Mouse (Mus musculus) heart, postnatal 0 days (tissue): Measurements from ENCODE around the gene Syn3. TPM values are rescaled to one million over a fixed set of nuclear protein-coding genes. Genes with fewer than 3 reads are reported as not detected.

Experiments used
- ATAC-seq: fragments of 200-750 bp; cut with Nextera tagmentation; 2 replicates; pipeline ENCODE4 v1.8.0; 2017; ENCODE audit warnings: low read depth, moderate number of reproducible peaks, moderate library complexity; ENCODE audit not compliant: insufficient read depth
- DNase-seq: peaks from one replicate; pipeline ENCODE4 v3.0.0-alpha.2; 2016; ENCODE audit warnings: low spot score
- H3K27ac ChIP-seq: fragments of 300-500 bp; sonication (generic); 2 replicates; pipeline ENCODE4 v1.5.1; 2014; ENCODE audit warnings: low read depth, mild to moderate bottlenecking
- H3K27me3 ChIP-seq: fragments of 300-500 bp; sonication (generic); 2 replicates; pipeline ENCODE4 v1.6.1; 2014; ENCODE audit warnings: low read length, mixed read lengths; ENCODE audit not compliant: control insufficient read depth, insufficient read depth
- H3K36me3 ChIP-seq: fragments of 300-500 bp; sonication (generic); replicated peaks from 2 replicates; pipeline ENCODE4 v1.6.1; 2014; ENCODE audit warnings: low read length, mixed read lengths; ENCODE audit not compliant: control insufficient read depth, insufficient read depth
- H3K4me1 ChIP-seq: fragments of 300-500 bp; sonication (generic); 2 replicates; pipeline ENCODE4 v1.6.1; 2014; ENCODE audit warnings: antibody characterized with exemption; ENCODE audit not compliant: control insufficient read depth, insufficient read depth
- H3K4me2 ChIP-seq: fragments of 300-500 bp; sonication (generic); 2 replicates; pipeline ENCODE4 v1.6.1; 2014; ENCODE audit warnings: low read depth, mild to moderate bottlenecking, low read length, moderate library complexity
- H3K4me3 ChIP-seq: fragments of 300-500 bp; sonication (generic); 2 replicates; pipeline ENCODE4 v1.5.1; 2014; ENCODE audit warnings: low read depth, low read length
- H3K9ac ChIP-seq: fragments of 300-500 bp; sonication (generic); replicated peaks from 2 replicates; pipeline ENCODE4 v1.6.1; 2014; ENCODE audit warnings: low read depth, low read length, mixed read lengths
- H3K9me3 ChIP-seq: fragments of 300-500 bp; sonication (generic); replicated peaks from 2 replicates; pipeline ENCODE4 v1.6.1; 2016; ENCODE audit warnings: low read length; ENCODE audit not compliant: control insufficient read depth
- CTCF ChIP-seq: IDR thresholded peaks from 2 replicates; pipeline ENCODE4 v1.5.1; 2016; ENCODE audit warnings: antibody characterized with exemption, control low read depth, low read depth
- EP300 ChIP-seq: IDR thresholded peaks from 2 replicates; pipeline ENCODE4 v1.6.1; 2016; ENCODE audit warnings: antibody characterized with exemption, low read depth
- WGBS: fragments of 180-500 bp; shearing (Covaris S2); extraction: QIAGEN DNeasy Blood & Tissue Kit; methylation state at CpG from one replicate; pipeline ENCODE4 v1.1.7; 2014; 5-methylcytosine and 5-hydroxymethylcytosine counted together
- polyA plus RNA-seq: library from polyadenylated mRNA; unstranded; fragments of >200 nt; fragmentation: Nextera tagmentation; extraction: Ambion mirVana; gene quantifications from 2 replicates; pipeline ENCODE4 v1.2.1, GENCODE M21; 2015
- total RNA-seq: library from RNA; depleted of rRNA; stranded (reverse); fragments of >200 nt; gene quantifications from 2 replicates; pipeline ENCODE4 v1.2.3, GENCODE M21; 2014; ENCODE audit warnings: low replicate concordance

Gene Syn3
- total and polyA plus RNA-seq, 2 experiments from 2014 or later, result 0.48 TPM; not detected in 1

GRCm38 (mm10) chr10:86321194-86321593 lies 177.5 kb downstream of the Syn3 start:
- Histone ChIP-seq H3K9ac (no peak overlapping the region), H3K27me3 (no peaks in the 10 kb centered on the region), H3K4me2 (no peak overlapping the region), H3K4me3 (no peak overlapping the region), H3K9me3 (no peaks in the 10 kb centered on the region), H3K4me1 (peaks cover 58% of the 10 kb centered on the region), H3K27ac (peak overlapping the region; percentile 69), H3K36me3 (peaks cover 10% of the 10 kb centered on the region; the same call in 1 of the 2 replicates)
- TF ChIP-seq EP300 (no peak), CTCF (no peak)
- WGBS, result 51% methylated on average over 8 of the region's 8 CpGs
- peak; percentile 53 for ATAC-seq
- DNase-seq, result no peak

GRCm38 (mm10) chr10:86320204-86320603 lies 178.5 kb downstream of the Syn3 start:
- DNase-seq, result no peak
- Histone ChIP-seq H3K9me3 (no peaks in the 10 kb centered on the region), H3K4me3 (no peak overlapping the region), H3K4me1 (peaks cover 62% of the 10 kb centered on the region), H3K27ac (no peak overlapping the region), H3K9ac (no peak overlapping the region), H3K4me2 (no peak overlapping the region), H3K27me3 (no peaks in the 10 kb centered on the region), H3K36me3 (peaks cover 13% of the 10 kb centered on the region; the same call in 1 of the 2 replicates)
- TF ChIP-seq CTCF, result no peak
- no peak for TF ChIP-seq EP300
- 87% methylated on average over 5 of the region's 5 CpGs for WGBS
- no peak for ATAC-seq

- WGBS, result 50% methylated on average over 3 of the region's 3 CpGs
These were observed 179.2 kb downstream of the Syn3 start for GRCm38 (mm10) chr10:86319526-86319925.

DNA sequence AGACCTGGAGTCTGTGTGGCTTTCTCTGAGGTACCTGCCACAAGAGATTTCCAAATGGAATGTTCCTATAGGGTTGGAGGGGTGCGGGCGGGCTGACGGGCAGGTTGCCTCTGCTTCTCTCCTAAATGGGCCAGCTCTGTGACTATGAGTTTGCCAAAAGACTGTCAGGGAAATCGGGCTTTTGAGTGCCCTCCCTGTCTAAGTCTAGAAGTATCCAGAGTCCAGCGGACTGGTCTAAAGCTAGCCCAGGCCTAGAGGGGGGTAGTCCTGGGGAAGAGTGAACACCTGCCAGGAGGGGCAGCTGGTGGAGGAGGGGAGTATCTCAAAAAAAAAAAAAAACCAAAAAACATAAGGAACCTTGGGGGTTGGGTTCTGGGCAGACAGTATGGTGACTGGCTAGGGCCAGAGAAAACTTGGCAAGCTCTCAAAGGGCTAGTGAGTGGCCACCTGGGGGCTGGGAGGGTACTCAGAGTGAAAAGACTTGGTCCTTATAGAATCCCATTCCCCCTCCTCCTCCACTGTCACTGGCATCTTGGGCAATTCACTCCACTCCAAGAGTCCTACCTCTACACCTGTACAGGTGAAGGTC lies 180.1 kb downstream of the Syn3 start:
- H3K27me3 ChIP-seq, result no peaks in the 10 kb centered on the region
- H3K4me3 ChIP-seq, result no peak overlapping the region
- TF ChIP-seq CTCF (no peak), EP300 (no peak)
- H3K9ac ChIP-seq, result no peak overlapping the region
- peaks cover 13% of the 10 kb centered on the region; the same call in 1 of the 2 replicates for H3K36me3 ChIP-seq
- no peak overlapping the region for H3K4me2 ChIP-seq
- WGBS, result 87% methylated on average over 5 of the region's 5 CpGs
- peaks cover 72% of the 10 kb centered on the region for H3K4me1 ChIP-seq
- no peak for ATAC-seq
- H3K27ac ChIP-seq, result no peak overlapping the region
- no peaks in the 10 kb centered on the region for H3K9me3 ChIP-seq
- DNase-seq, result no peak

More at GRCm38 (mm10) chr10:86319526-86319925, 179.2 kb downstream of the Syn3 start:
- Histone ChIP-seq H3K4me2 (no peak overlapping the region), H3K4me1 (peaks cover 69% of the 10 kb centered on the region), H3K36me3 (peaks cover 13% of the 10 kb centered on the region; the same call in 1 of the 2 replicates), H3K4me3 (no peak overlapping the region), H3K9ac (no peak overlapping the region), H3K9me3 (no peaks in the 10 kb centered on the region), H3K27me3 (no peaks in the 10 kb centered on the region), H3K27ac (no peak overlapping the region; the same call in 1 of the 2 replicates)
- ATAC-seq, result no peak
- no peak for TF ChIP-seq EP300
- no peak for TF ChIP-seq CTCF
- DNase-seq, result no peak

DNA sequence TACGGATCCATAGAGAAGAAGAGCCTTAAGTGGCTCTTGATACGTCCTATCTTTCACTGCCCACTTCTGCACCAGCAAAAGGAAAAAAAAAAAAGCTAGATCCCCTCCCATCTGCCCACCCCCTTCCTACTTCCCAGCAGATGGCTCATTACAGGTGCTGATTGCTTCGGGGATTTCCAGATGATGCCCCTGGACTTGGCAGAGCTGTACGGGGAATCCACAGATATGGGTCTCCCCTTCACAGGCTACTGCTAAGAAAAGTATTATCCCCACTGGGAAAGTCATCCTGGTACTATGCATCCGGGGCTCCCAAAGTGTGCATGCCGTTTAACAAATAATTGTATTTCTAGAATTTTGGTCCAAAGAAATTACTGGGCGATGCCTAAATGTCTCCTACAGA lies 181.1 kb downstream of the Syn3 start:
- Histone ChIP-seq H3K27me3 (no peaks in the 10 kb centered on the region), H3K36me3 (peaks cover 13% of the 10 kb centered on the region; the same call in 1 of the 2 replicates), H3K27ac (no peak overlapping the region), H3K9me3 (no peaks in the 10 kb centered on the region), H3K4me3 (no peak overlapping the region), H3K4me1 (peaks cover 75% of the 10 kb centered on the region), H3K9ac (no peak overlapping the region), H3K4me2 (no peak overlapping the region)
- ATAC-seq (no peak), DNase-seq (no peak)
- WGBS, result 58% methylated on average over 7 of the region's 7 CpGs
- TF ChIP-seq EP300 (no peak), CTCF (no peak)

GRCm38 (mm10) chr10:86315513-86315912 lies 183.2 kb downstream of the Syn3 start:
- H3K27ac ChIP-seq, result peak overlapping the region; percentile 36; the same call in 1 of the 2 replicates
- H3K4me1 ChIP-seq, result peaks cover 60% of the 10 kb centered on the region
- no peak overlapping the region for H3K4me3 ChIP-seq
- 0 out of 2 replicates have a peak, but pooled peaks have one; percentile 13 for ATAC-seq
- TF ChIP-seq CTCF (no peak), EP300 (no peak)
- no peaks in the 10 kb centered on the region for H3K9me3 ChIP-seq
- 0 out of 2 replicates have a peak, but pooled peaks cover 5% of the 10 kb centered on the region for H3K36me3 ChIP-seq
- 36% methylated on average over 3 of the region's 3 CpGs for WGBS
- no peaks in the 10 kb centered on the region for H3K27me3 ChIP-seq
- no peak for DNase-seq
- H3K9ac ChIP-seq, result no peak overlapping the region
- no peak overlapping the region for H3K4me2 ChIP-seq
